Mouse (Mus musculus): Measurements from ENCODE around the gene Hsf5.

The Hsf5 gene

GRCm38 (mm10) chr11:87642865-87643264, 25.9 kb downstream of the Hsf5 start:
- DNase-seq (ENCODE audit: low spot score) = no peak

GRCm38 (mm10) chr11:87654693-87655092, 37.7 kb downstream of the Hsf5 start:
- no peak for DNase-seq (ENCODE audit: low spot score)

DNA sequence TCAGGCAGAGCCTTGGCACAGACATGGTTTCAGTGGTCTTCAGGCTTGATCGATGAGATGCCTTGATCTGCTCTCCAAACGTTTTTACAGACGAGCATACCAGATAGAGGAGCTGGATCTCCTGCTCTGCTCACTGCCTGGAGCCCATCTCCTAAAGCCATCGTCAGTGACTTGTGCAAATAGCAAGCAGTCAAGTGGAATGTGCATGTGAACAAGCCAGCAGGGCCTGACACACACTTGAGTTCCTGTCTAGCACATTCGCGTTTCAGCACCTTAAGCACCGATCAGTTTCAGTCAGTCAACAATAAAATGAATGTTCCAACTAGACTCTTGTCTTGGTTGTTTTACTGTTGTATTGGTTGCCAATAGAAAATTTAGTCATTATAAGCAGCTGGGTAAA, 42.3 kb downstream of the Hsf5 start:
- DNase-seq (ENCODE audit: low spot score) = no peak

- peak; percentile 88 for DNase-seq (ENCODE audit: low spot score)
Observed at GRCm38 (mm10) chr11:87662407-87662806, 45.4 kb downstream of the Hsf5 start, which contains the start of gene Rnf43. Gene Rnf43, plus strand, starts transcription at chr11:87662722.

GRCm38 (mm10) chr11:87662822-87663221, 45.9 kb downstream of the Hsf5 start:
- DNase-seq (ENCODE audit: low spot score) = no peak

DNA sequence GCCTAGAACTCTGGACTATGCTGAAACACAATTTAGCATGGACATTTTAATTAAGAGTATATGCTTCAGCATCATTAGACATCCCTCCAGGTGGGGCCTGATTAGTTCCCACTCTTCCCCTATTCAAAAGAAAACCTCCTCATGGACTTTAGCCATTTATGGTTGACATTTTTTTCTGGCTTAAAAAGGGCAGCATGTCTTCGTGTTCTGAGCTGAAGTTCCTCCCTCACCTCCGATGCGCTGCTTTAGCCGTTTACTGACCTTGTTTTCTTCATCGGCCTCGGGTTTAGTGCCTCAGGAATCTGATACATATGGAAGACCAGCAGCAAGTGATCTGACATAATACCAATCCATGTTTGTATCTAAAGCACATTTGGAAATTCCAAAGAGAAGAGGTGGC, 47.0 kb downstream of the Hsf5 start:
- DNase-seq (ENCODE audit: low spot score) = no peak

- DNase-seq (ENCODE audit: low spot score) = no peak
Observed at GRCm38 (mm10) chr11:87664521-87664920, 47.6 kb downstream of the Hsf5 start.

- DNase-seq (ENCODE audit: low spot score) = no peak
Observed at GRCm38 (mm10) chr11:87665224-87665623, 48.3 kb downstream of the Hsf5 start.

- no peak for DNase-seq (ENCODE audit: low spot score)
Observed at GRCm38 (mm10) chr11:87665658-87666057, 48.7 kb downstream of the Hsf5 start.

DNA sequence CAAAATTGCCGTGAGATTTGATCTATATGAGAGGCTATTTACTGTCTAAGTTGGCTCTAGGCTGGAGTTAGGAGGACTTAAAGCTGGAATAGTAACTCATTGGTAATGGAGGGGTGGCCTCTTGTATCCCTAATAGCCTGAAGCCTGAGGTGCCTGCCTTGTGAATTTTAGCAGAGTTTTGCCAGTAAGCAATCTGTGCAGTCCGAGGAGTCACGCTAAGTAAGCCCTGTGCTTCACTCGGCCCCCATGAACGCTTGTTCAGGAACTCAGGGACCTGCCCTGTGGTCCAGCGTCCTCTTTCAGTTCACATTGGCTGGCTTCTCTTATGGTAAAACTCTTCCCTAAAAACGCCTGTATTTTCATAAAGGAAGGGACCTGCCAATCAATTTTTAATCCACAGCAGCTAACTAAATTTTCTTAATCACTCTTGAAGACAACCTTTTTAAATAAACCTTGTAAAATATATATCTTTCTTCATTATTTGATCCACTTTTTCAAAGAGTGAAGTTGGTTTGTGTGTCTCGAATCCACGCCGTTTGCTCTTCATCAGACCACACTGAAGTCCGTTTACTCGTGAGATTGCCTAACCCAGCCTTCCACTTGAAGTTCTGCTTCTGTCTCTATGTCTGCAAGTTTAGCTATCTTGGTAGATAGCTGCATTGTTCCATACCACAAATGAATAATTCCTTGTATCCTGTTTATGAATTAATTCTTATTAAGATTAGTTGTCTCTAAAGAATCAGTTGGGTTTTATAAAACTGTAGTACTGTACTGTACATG, 49.5 kb downstream of the Hsf5 start:
- DNase-seq (ENCODE audit: low spot score) = no peak

- no peak for DNase-seq (ENCODE audit: low spot score)
Observed at GRCm38 (mm10) chr11:87667107-87668090, 50.4 kb downstream of the Hsf5 start.

GRCm38 (mm10) chr11:87673282-87673681, 56.3 kb downstream of the Hsf5 start:
- DNase-seq (ENCODE audit: low spot score) = no peak

DNA sequence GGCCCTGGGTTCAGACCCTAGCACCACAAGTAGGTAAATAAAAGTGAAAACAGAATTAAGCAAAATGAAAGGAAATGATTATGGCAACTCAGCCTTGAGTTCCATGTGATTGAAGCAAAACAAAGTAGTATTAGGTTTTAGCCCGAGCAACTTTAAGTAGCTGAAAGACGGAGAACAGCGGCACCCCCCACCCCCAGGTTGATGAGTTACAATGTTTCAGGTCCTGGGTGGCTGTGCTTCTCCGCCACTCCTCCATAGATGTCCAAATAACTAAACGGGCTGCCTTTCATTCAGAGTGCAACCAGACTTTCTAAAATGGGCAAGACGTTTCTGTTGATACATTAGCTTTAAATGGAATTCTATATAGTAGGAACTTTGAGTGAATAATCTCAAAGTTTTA, 58.6 kb downstream of the Hsf5 start:
- DNase-seq (ENCODE audit: low spot score) = no peak

DNA sequence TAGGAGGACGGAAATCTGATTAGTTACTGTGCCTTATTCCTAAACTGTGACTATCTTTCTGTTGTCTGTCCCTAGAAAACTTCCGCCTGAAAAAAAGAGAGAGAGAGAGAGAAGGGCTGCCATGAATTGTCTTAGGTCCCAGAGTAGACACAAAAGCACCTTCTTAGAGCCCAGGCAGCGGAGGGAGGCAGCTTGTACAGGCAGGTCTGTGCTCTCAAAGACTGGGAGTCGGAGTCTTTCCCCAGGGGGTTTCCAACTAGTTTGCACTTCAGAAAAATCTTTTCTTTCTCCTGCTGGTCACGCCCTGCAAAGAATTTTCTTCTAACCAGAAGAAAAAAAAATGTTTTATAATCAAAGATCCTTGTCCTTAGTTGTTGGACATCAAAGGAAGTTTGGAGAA, 60.8 kb downstream of the Hsf5 start:
- no peak for DNase-seq (ENCODE audit: low spot score)

GRCm38 (mm10) chr11:87678545-87678944, 61.6 kb downstream of the Hsf5 start:
- DNase-seq (ENCODE audit: low spot score) = no peak

- DNase-seq (ENCODE audit: low spot score) = peak; percentile 55
Observed at GRCm38 (mm10) chr11:87678976-87679375, 62.0 kb downstream of the Hsf5 start.

DNA sequence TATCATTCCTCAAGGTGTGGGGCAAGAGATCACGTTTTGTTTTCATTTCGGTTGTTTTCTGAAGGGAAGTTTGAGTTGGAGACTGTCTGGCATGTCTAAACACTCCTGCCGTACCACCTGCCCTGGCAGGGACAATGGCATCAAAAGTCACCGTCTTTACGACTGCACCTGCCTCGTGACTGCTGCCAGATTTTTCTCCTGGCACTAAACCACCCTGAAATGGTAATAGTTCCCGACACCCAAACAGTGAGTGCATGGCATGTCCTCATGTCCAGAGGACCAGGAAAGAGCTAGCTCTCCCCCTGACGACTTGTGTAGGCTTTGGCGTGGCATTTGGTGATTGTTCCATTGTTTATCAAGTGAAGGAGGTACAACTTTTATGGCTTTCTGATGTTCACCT, 63.8 kb downstream of the Hsf5 start:
- no peak for DNase-seq (ENCODE audit: low spot score)

DNA sequence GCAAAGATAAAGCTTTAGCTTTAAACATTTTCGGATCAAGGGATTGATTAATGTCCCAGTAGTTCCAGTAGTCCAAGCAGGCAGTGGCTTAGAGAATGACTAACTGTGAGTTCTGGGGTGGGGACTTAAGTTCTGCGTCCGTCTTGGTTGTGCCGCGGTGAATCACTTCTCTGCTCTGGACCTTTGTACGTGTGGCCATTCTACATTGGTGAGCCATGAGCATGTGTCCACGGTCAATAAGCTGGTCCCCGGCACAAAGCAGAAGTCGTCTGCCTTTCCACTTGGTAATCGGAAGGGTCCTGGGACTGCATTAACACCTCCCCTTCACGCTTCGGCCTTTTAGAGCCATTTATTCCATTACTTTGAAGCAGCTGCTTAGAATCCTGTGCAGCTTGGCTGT, 65.1 kb downstream of the Hsf5 start:
- no peak for DNase-seq (ENCODE audit: low spot score)

DNA sequence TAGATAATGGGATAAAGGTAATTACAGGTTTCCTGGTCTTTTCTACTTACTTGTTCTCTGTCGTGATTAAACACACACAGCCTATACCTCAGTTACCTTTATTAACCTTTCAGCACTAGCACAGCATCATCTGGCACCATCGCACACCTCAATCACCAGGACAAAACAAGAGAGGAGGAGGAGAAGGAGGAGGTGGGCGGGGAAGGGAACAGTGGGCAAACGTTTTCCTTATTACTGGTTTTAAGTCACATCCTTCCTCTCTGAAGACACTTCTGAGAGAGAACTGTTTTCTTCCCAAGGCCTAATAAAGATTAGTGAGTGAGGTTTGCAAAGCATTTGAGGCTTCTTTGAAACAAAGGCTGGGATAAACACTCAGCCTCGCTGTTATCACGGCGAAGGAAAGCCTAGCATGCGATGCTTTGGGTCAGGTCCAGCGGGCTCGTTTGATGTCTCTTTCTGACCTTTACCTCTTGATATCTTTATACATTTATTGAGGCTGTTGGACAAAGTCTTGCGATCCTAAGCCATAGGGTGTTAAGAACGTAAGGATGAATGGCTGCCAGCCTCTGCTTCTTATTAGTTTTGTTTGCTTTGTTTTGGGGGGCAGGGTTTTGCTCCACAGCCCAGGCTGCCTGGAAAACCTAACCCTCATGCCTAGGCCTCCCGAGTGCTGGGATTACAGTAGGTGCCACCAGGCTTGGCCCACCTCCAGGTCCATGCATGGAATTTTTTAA, 66.0 kb downstream of the Hsf5 start:
- DNase-seq (ENCODE audit: low spot score) = no peak

- DNase-seq (ENCODE audit: low spot score) = no peak
Observed at GRCm38 (mm10) chr11:87686407-87686806, 69.4 kb downstream of the Hsf5 start.

- no peak for DNase-seq (ENCODE audit: low spot score)
Observed at GRCm38 (mm10) chr11:87687246-87688225, 70.6 kb downstream of the Hsf5 start.
